Mouse (Mus musculus) sigmoid colon, adult 10 weeks (tissue): Measurements from ENCODE around the gene Gm11042. TPM values are rescaled to one million over a fixed set of nuclear protein-coding genes. Genes with fewer than 3 reads are reported as not detected.

Source experiments
- polyA plus RNA-seq: library from polyadenylated mRNA; stranded (reverse); fragments of 350-450 nt; fragmentation: Illumina TruSeq; extraction: RNeasy Lipid Tissue Mini Kit (QIAGEN cat#74804); gene quantifications from one replicate; pipeline ENCODE4 v1.2.3, GENCODE M21; 2014; ENCODE audit warnings: low read depth, low replicate concordance

The Gm11042 gene
- not detected for polyA plus RNA-seq

DNA sequence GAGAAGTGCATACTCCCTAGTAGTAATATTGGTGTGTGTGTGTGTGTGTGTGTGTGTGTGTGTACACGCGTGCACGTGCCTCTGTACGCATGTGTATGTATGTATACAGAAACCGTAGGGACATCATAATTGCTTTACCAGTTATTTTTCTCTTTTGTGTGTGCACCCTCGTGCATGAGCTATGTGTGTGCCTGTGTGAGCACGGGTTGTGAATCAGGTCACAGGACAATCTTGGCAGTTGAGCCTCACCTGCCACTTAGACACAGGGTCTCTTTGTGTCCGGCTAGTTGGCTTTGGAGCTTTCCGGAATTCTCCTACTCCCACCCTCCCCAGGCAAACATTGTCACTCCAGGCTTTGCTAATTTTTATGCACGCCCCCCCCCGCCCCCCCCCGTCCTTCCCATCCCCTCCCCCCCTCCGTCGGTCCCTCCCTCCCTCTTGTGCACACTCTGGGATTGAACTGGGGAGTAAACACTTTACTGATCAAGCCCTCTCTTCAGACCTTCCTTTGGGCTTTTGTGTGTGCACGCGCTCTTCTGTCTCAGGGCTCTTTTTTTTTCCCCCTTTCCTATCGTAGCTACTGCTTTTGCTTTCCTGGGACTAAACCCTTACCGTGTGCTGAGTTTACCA is at the start of gene Gm11042:
TSS of gene Gm11042 (minus strand) at position 51 of the 630 bp plus-strand sequence.

